9 mouse cellular contexts compared by ENCODE assay signal in the genomic region with DNA sequence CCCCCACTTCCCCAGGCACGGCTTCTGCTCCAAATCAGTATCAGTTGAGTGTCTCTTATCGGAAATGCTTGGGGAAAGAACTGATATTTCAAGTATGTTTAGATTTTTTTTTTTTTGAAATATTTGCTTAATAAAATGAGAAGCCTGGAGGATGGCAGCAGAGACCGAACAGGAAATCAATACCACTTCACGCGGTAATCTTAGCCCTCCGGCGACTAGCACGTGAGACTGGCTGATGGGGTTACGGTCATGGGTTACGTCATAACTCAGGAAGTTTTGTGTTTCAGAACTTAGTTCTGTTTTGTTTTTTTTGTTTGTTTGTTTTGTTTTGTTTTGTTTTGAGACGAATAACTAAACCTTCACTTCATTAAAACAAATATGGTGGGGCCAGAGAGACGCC. TPM values are rescaled to one million over a fixed set of nuclear protein-coding genes. Genes with fewer than 3 reads are reported as not detected.
DNase-seq lines count a peak whose midpoint lies in the region; ATAC-seq and TF ChIP-seq lines count a peak whose summit lies in the region.
"Had no signal": no experiment of that assay in that cellular context is flagged by ENCODE, and none has a peak within 500 bp of the region (broad histone marks: within the 10 kb centered on the region; RNA-seq: fewer than 3 reads in every experiment).

No protein-coding gene starts in this region.

- no peak overlapping the region for H3K9ac ChIP-seq in kidney, embryonic 15.5 days
- H3K9ac ChIP-seq in embryonic facial prominence, embryonic 13.5 days = no peak overlapping the region
- H3K9ac ChIP-seq in midbrain, postnatal 0 days (replicated peaks; ENCODE audit: low read length, poor library complexity, severe bottlenecking) = peak overlapping the region; percentile 60
- H3K9ac ChIP-seq in liver, postnatal 0 days (replicated peaks) = no peak overlapping the region
- H3K9ac ChIP-seq: liver, embryonic 13.5 days had no signal

- no peak overlapping the region for H3K27ac ChIP-seq in kidney, embryonic 15.5 days
- H3K27ac ChIP-seq in embryonic facial prominence, embryonic 13.5 days = peak overlapping the region; percentile 71
- peak overlapping the region; percentile 62 for H3K27ac ChIP-seq in hindbrain, embryonic 10.5 days
- H3K27ac ChIP-seq in midbrain, postnatal 0 days (ENCODE audit: low read depth, low read length) = peak overlapping the region; percentile 77
- H3K27ac ChIP-seq in liver, postnatal 0 days (ENCODE audit: low read depth) = no peak overlapping the region
- H3K27ac ChIP-seq: liver, embryonic 13.5 days had no signal

- no peak for ATAC-seq in kidney, embryonic 15.5 days (replicated peaks; ENCODE audit: low FRiP score)
- ATAC-seq in embryonic facial prominence, embryonic 13.5 days (ENCODE audit: insufficient number of reproducible peaks, insufficient read depth, low FRiP score, low TSS enrichment, low read depth) = no peak
- no peak for ATAC-seq in midbrain, postnatal 0 days (ENCODE audit: low FRiP score)
- no peak for ATAC-seq in liver, postnatal 0 days

- no peak for TF ChIP-seq EP300 in liver, postnatal 0 days (IDR thresholded peaks at IDR 0.05; ENCODE audit: low read depth)

- H3K9me3 ChIP-seq in kidney, embryonic 15.5 days (replicated peaks) = no peaks in the 10 kb centered on the region
- no peaks in the 10 kb centered on the region for H3K9me3 ChIP-seq in embryonic facial prominence, embryonic 13.5 days
- H3K9me3 ChIP-seq in hindbrain, embryonic 10.5 days = peaks cover 1% of the 10 kb centered on the region; the same call in 1 of the 2 replicates
- no peaks in the 10 kb centered on the region for H3K9me3 ChIP-seq in midbrain, postnatal 0 days (ENCODE audit: low read length)
- H3K9me3 ChIP-seq in liver, postnatal 0 days (ENCODE audit: low read length) = no peaks in the 10 kb centered on the region
- H3K9me3 ChIP-seq: liver, embryonic 13.5 days had no signal

- 70% methylated on average over 12 of the region's 12 CpGs for WGBS in kidney, embryonic 15.5 days
- WGBS in embryonic facial prominence, embryonic 13.5 days = 45% methylated on average over 12 of the region's 12 CpGs
- WGBS in hindbrain, embryonic 10.5 days = 72% methylated on average over 12 of the region's 12 CpGs
- 42% methylated on average over 12 of the region's 12 CpGs for WGBS in midbrain, postnatal 0 days
- 59% methylated on average over 12 of the region's 12 CpGs for WGBS in liver, postnatal 0 days (ENCODE audit: insufficient replicate concordance)

- TF ChIP-seq CTCF in midbrain, postnatal 0 days (IDR thresholded peaks at IDR 0.05) = no peak
- TF ChIP-seq CTCF in liver, postnatal 0 days (IDR thresholded peaks at IDR 0.05; ENCODE audit: low read depth) = no peak

- no peaks in the 10 kb centered on the region for H3K36me3 ChIP-seq in kidney, embryonic 15.5 days
- no peaks in the 10 kb centered on the region for H3K36me3 ChIP-seq in embryonic facial prominence, embryonic 13.5 days
- peaks cover under 1% of the 10 kb centered on the region; the same call in 1 of the 2 replicates for H3K36me3 ChIP-seq in hindbrain, embryonic 10.5 days
- H3K36me3 ChIP-seq in midbrain, postnatal 0 days (ENCODE audit: insufficient read depth, low read length) = no peaks in the 10 kb centered on the region
- H3K36me3 ChIP-seq in liver, postnatal 0 days (replicated peaks; ENCODE audit: insufficient read depth, low read length) = no peaks in the 10 kb centered on the region
- H3K36me3 ChIP-seq: liver, embryonic 13.5 days had no signal

- H3K4me3 ChIP-seq in kidney, embryonic 15.5 days (replicated peaks) = no peak overlapping the region
- peak overlapping the region; percentile 13; the same call in 1 of the 2 replicates for H3K4me3 ChIP-seq in embryonic facial prominence, embryonic 13.5 days
- H3K4me3 ChIP-seq in hindbrain, embryonic 10.5 days = peak overlapping the region; percentile 29
- peak overlapping the region; percentile 31 for H3K4me3 ChIP-seq in midbrain, postnatal 0 days (ENCODE audit: low read depth, low read length)
- H3K4me3 ChIP-seq in liver, postnatal 0 days (ENCODE audit: low read depth, low read length) = no peak overlapping the region
- H3K4me3 ChIP-seq: liver, embryonic 13.5 days had no signal

- peaks cover 26% of the 10 kb centered on the region for H3K4me1 ChIP-seq in kidney, embryonic 15.5 days
- peaks cover 39% of the 10 kb centered on the region for H3K4me1 ChIP-seq in embryonic facial prominence, embryonic 13.5 days
- peaks cover 39% of the 10 kb centered on the region for H3K4me1 ChIP-seq in hindbrain, embryonic 10.5 days (replicated peaks)
- H3K4me1 ChIP-seq in midbrain, postnatal 0 days (ENCODE audit: insufficient read depth, low read length) = peaks cover 9% of the 10 kb centered on the region; the same call in 1 of the 2 replicates
- H3K4me1 ChIP-seq in liver, postnatal 0 days (ENCODE audit: insufficient read depth) = no peaks in the 10 kb centered on the region

- peaks cover 22% of the 10 kb centered on the region for H3K27me3 ChIP-seq in kidney, embryonic 15.5 days
- peaks cover 5% of the 10 kb centered on the region; the same call in 1 of the 2 replicates for H3K27me3 ChIP-seq in embryonic facial prominence, embryonic 13.5 days
- H3K27me3 ChIP-seq in hindbrain, embryonic 10.5 days (ENCODE audit: insufficient read depth, poor library complexity, severe bottlenecking) = peaks cover 10% of the 10 kb centered on the region; the same call in 1 of the 2 replicates
- H3K27me3 ChIP-seq in midbrain, postnatal 0 days (ENCODE audit: insufficient read depth, low read length) = no peaks in the 10 kb centered on the region; the same call in 1 of the 2 replicates
- H3K27me3 ChIP-seq in liver, postnatal 0 days (ENCODE audit: insufficient read depth, low read length) = no peaks in the 10 kb centered on the region

- DNase-seq in kidney, adult 18-20 months = no peak
- DNase-seq in hindbrain, embryonic 10.5 days (ENCODE audit: low spot score) = no peak
- DNase-seq in midbrain, postnatal 0 days (ENCODE audit: low spot score) = no peak
- no peak for DNase-seq in ovary, postnatal 14 days (ENCODE audit: low spot score)
- DNase-seq in retina, embryonic 14.5 days (ENCODE audit: low spot score) = no peak
- DNase-seq in liver, postnatal 0 days = no peak
- DNase-seq: liver, embryonic 13.5 days had no signal

- 0 out of 2 replicates have a peak overlapping the region, but pooled peaks have one; percentile 7 for H3K4me2 ChIP-seq in kidney, embryonic 15.5 days
- peak overlapping the region; percentile 53 for H3K4me2 ChIP-seq in embryonic facial prominence, embryonic 13.5 days
- H3K4me2 ChIP-seq in midbrain, postnatal 0 days (ENCODE audit: low read depth, low read length, poor library complexity, severe bottlenecking) = peak overlapping the region; percentile 62
- no peak overlapping the region for H3K4me2 ChIP-seq in liver, postnatal 0 days (ENCODE audit: low read depth, low read length)
- H3K4me2 ChIP-seq: liver, embryonic 13.5 days had no signal

RNA-seq across cellular contexts. Expression of a gene that starts 16.9 kb away (rescaled TPM):
- polyA plus RNA-seq in kidney, embryonic 15.5 days (2015; fragmentation: Nextera tagmentation; extraction: Ambion mirVana) = 63.7 and 69.1 TPM in 2 replicates
- 73.2 and 75.6 TPM in 2 replicates for polyA plus RNA-seq in embryonic facial prominence, embryonic 13.5 days (2015; fragmentation: Nextera tagmentation; extraction: Ambion mirVana)
- polyA plus RNA-seq in hindbrain, embryonic 10.5 days (2016; fragmentation: Nextera tagmentation; extraction: Ambion mirVana) = 81.0 and 96.2 TPM in 2 replicates
- 13.8 and 19.6 TPM in 2 replicates for total RNA-seq in midbrain, postnatal 0 days (2014; rRNA removed)
- polyA plus RNA-seq in midbrain, postnatal 0 days (2015; fragmentation: Nextera tagmentation; extraction: Ambion mirVana) = 23.6 and 24.9 TPM in 2 replicates
- 25.7 and 26.1 TPM in 2 replicates for polyA plus RNA-seq in liver, postnatal 0 days (2015; fragmentation: Nextera tagmentation; extraction: Ambion mirVana)

RNA-seq across cellular contexts. Expression of a gene that starts 27.7 kb away (rescaled TPM):
- 2.4 and 9.6 TPM in 2 replicates for polyA plus RNA-seq in kidney, embryonic 15.5 days (2015; fragmentation: Nextera tagmentation; extraction: Ambion mirVana)
- polyA plus RNA-seq in embryonic facial prominence, embryonic 13.5 days (2015; fragmentation: Nextera tagmentation; extraction: Ambion mirVana) = 0.45 TPM in 1 of 2 replicates, not detected in the other
- 1.9 and 3.0 TPM in 2 replicates for polyA plus RNA-seq in hindbrain, embryonic 10.5 days (2016; fragmentation: Nextera tagmentation; extraction: Ambion mirVana)
- total RNA-seq in midbrain, postnatal 0 days (2014; rRNA removed) = 0.77 TPM in 1 of 2 replicates, not detected in the other
- 0.41 and 0.74 TPM in 2 replicates for polyA plus RNA-seq in midbrain, postnatal 0 days (2015; fragmentation: Nextera tagmentation; extraction: Ambion mirVana)
- 45.3 and 53.4 TPM in 2 replicates for polyA plus RNA-seq in liver, postnatal 0 days (2015; fragmentation: Nextera tagmentation; extraction: Ambion mirVana)

Comparison
In these comparisons a context has a peak if more than half of its experiments do, and no peak if none do; other contexts are left out.
1. H3K27ac ChIP-seq: peak in embryonic facial prominence, embryonic 13.5 days (single experiment), hindbrain, embryonic 10.5 days (single experiment) and midbrain, postnatal 0 days (single experiment); none in kidney, embryonic 15.5 days (single experiment) and liver, postnatal 0 days (single experiment).
2. H3K4me3 ChIP-seq: peak in embryonic facial prominence, embryonic 13.5 days (single experiment), hindbrain, embryonic 10.5 days (single experiment) and midbrain, postnatal 0 days (single experiment); none in kidney, embryonic 15.5 days (single experiment) and liver, postnatal 0 days (single experiment).